Mouse (Mus musculus): ENCODE data around the gene Phyhipl.

The Phyhipl gene

DNA sequence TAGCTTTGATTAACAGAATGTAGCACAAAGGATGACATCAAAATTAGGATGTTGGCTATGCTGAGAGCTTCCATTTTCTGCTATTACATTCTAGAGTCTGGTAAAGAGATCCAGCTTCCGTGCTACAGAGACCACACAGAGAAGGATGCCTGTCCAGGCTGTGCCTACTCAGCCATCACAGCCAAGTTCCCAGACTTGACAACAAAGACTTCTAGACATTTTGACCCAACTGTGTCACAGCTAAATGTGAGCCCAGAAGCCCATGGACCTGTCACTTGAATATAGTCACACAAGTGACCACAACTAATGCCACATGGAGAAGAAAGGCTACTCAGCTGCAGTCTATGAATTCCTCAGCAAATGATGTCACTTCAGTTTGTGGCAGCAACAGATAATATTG lies 24.6 kb downstream of the Phyhipl start:
- no peak for DNase-seq

DNA sequence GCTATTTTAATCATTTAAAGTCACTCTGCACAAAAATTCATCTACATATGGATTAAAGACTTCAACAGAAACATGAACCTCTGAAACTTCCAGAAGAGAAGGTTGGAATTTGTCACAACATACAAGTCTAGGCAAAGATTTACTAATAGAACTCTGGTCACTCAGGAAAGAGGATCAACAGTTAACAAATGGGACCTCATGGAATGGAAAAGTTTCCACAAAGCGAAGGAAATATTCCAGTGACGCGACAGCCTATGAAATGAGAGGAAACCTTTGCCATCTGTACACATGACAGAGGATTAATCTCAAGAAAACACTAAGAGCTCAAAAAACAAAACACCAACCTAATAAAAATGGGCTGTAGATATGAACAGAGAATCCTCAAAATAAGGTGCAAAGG lies 32.3 kb downstream of the Phyhipl start:
- no peak for DNase-seq

DNA sequence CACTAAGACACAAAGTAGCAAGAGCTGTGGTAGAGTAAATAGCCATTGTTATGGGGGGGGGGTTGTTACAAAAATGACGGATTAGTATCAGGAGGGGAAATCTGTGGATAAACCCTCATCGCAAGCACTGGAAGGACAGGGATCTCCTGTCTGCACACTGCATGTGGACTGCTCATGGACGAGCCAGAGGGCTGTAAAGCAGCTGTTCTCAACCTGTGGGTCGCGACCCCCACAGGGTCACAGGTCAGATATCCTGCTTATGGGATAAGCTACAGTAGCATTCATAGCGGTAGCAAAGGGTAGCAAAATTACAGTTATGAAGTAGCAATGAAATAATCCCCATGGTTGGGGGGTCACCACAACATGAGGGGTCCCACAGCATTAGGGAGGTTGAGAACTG lies 39.4 kb downstream of the Phyhipl start:
- DNase-seq: no peak

GRCm38 (mm10) chr10:70611633-70612032 lies 44.1 kb downstream of the Phyhipl start:
- DNase-seq: no peak

- DNase-seq: no peak
Observed at GRCm38 (mm10) chr10:70599925-70600305, 55.9 kb downstream of the Phyhipl start.

DNA sequence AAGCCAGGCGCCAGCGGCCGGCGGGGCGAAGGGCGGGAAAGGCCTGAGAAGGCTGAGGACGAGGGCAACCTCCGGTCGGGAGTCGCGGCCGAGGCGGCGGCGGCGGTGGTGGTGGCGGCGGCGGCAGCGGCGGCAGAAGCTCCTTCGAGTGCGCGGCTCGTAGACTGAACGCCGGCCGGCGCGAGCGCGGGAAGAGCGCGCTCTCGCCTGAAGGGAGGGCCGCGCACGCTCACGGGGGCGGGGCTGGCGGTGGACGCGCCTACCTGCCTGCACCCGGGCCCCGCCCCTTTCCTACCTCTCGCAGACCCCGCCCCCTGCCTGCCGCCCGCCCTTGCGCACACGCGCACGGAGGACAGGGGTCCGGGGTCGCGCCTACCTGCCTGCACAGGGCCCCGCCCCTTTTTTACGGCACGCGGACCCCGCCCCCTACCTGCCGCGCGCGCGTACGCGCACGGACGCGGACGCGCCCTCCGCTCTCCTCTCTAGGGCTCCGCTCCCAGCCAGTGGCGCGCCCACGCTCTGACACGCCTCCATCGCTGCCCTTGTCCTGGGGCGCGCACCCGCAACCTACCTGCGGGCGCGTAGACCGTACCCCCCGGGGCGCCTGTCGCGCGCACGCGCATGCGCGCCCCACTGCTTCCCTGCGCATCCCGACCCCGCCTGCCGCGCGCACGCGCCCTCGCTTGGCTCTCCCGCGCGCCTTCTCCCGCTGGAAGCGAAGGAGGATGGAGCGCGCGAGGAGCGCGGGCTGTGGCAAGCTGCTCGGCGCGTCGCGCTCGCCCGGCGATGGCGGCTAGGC lies 56.4 kb downstream of the Phyhipl start:
- DNase-seq: peak; percentile 96

- peak; percentile 59 for DNase-seq
Observed at GRCm38 (mm10) chr10:70598516-70599125, 57.1 kb downstream of the Phyhipl start.

GRCm38 (mm10) chr10:70598081-70598515 lies 57.7 kb downstream of the Phyhipl start:
- DNase-seq: no peak

DNA sequence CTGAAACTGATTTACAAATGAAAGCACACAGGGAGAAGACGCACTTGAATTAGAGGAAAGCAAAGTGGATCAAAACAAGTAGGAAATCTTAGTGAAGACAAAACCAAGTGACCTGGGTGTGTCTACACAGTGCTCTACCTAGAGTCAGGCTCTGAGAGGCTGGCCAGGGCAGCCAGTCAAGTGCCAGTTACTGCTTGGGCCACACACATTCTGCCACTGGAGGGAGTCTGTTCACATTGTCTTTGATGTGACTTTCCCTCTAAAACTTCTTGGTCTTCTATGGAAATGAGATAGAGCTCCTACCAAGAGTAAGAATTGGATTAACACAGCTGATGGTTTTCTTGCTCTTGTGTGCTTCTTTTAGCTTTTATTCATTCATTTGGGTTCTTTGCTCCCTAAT lies 61.8 kb downstream of the Phyhipl start:
- no peak for DNase-seq

GRCm38 (mm10) chr10:70586876-70587405 lies 68.8 kb downstream of the Phyhipl start:
- no peak for DNase-seq

- no peak for DNase-seq
Observed at GRCm38 (mm10) chr10:70584171-70584570, 71.6 kb downstream of the Phyhipl start.

- no peak for DNase-seq
Observed at GRCm38 (mm10) chr10:70581556-70582211, 74.1 kb downstream of the Phyhipl start.

- peak; percentile 63 for DNase-seq
Observed at GRCm38 (mm10) chr10:70563636-70564035, 92.1 kb downstream of the Phyhipl start.

DNA sequence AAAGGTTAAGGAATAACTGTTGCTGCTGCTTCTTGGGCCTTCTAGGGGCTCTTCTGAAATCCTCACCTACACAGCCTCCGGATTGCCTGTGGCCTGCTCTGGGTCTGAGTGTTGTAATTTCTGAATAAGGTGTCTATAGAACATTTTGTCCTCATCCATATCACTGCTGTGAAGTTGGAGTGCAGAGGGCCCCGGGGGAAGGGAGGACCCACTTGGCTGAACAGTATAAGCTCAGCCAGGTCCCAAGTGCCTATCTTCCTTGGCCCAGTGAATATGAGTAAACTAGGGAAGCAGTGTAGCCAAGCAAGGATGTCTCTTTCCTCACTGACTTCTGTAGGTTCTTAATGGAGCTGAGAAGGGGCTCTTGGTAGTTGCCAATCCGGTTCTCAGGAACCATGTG lies 103.2 kb downstream of the Phyhipl start:
- no peak for DNase-seq

GRCm38 (mm10) chr10:70542857-70543256 lies 112.9 kb downstream of the Phyhipl start:
- DNase-seq: no peak

GRCm38 (mm10) chr10:70540456-70541195 lies 115.1 kb downstream of the Phyhipl start:
- no peak for DNase-seq

- no peak for DNase-seq
Observed at GRCm38 (mm10) chr10:70539251-70539650, 116.5 kb downstream of the Phyhipl start.

DNA sequence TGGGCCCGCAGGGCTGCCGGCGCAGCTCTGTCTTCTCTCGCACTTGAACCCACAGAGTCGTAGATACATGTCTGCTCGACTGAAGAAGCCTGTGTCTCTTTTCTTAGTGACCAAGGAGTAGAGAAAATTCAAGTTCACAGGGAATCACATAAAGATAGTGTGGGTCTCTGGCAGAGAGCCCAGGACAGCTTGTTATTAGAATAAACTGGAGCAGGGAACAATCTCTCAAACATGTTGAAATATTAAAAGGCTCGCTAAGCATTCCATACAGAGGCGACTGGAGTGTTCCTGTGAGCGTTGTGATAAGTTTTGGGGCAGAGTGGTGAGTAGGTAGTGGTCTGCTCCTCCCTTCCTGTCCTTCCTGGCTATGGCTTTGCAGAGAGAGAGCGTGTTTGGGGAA lies 118.1 kb downstream of the Phyhipl start:
- no peak for DNase-seq

DNA sequence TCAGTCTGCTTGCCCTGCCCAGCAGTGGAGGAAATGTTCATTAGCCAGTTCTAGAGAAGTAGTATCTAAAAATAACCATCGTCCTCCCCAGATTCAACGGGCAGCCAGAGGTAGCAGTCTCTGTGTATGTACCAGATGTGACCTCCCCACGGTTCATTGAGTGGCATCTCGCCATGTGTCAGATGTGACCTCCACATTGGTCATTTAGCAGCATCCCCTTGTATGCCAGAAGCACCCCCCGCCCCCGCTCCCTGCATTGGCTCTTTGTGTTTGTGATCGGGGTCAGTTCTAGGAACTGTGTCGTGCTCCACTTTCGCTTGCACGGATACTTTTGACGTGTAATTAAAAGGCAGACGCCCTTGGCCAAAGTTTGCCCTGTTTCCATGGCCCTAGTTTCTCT lies 120.4 kb downstream of the Phyhipl start:
- no peak for DNase-seq

- no peak for DNase-seq
Observed at GRCm38 (mm10) chr10:70534571-70534970, 121.2 kb downstream of the Phyhipl start.

- no peak for DNase-seq
Observed at GRCm38 (mm10) chr10:70533986-70534385, 121.8 kb downstream of the Phyhipl start.

- no peak for DNase-seq
Observed at GRCm38 (mm10) chr10:70533301-70533781, 122.4 kb downstream of the Phyhipl start.

DNA sequence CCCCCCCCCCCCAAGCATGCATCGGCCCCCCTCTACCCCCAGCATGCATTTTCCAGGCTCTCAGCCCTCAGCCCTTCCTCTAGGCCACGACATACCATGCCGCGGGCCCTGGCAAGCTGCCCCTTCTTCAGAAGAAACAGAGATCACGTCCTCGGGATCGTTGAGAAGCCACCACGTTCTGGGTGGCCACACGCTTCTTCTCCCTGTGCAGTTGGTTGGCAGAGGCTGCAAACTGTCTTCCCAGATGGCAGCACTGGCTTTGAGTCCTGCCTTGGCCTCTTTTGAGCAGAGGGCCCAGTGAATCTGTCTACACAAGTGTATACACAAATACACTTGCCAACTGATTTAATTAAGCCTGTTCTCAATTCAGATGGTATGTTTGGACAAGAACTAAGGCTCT lies 123.5 kb downstream of the Phyhipl start:
- no peak for DNase-seq

Measured in right cerebral cortex, postnatal 25 days (tissue).